ENCODE assay signal across 8 mouse cellular contexts in the genomic region with DNA sequence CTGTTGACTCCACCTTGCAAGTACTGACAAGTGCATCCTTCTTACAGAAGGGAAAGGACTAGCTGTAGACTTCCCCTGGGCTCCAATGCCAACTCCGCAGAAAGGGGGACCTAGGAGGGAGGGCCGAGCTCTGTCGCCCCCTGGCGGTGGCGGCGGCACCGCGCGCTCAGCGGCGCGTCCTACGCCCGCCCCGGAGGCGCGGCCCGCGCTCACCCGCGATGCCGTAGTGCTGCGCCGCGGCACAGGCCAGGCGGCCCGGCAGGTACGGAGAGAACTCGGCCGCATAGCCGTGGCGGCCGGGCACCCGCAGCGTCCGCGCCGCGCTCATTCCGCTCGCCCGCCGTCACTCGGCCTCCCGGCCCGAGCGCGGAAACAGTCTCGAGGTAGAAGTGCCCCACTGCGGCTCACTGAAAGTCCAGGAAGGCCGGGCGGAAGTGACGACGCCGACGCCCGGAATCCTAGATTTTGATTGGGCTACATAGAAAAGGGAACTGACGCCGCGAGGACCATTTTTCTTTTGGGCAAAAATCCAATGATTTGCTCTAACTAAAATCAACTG. TPM values are rescaled to one million over a fixed set of nuclear protein-coding genes. Genes with fewer than 3 reads are reported as not detected.
A peak's percentile ranks its signal among the peaks of the same experiment; 100 is the strongest.
DNase-seq lines count a peak whose midpoint lies in the region; ATAC-seq and TF ChIP-seq lines count a peak whose summit lies in the region.

A gene (minus strand): TSS at position 444 of the 559 bp plus-strand sequence.

- under 1% methylated on average over 48 of the region's 60 CpGs for WGBS in embryonic facial prominence, embryonic 13.5 days
- under 1% methylated on average over 60 of the region's 60 CpGs for WGBS in heart, adult 2 months
- under 1% methylated on average over 58 of the region's 60 CpGs for WGBS in limb, embryonic 13.5 days
- under 1% methylated on average over 58 of the region's 60 CpGs for WGBS in midbrain, postnatal 0 days

- peak within 1 kb of the TSS; percentile 44 for H3K4me2 ChIP-seq in embryonic facial prominence, embryonic 13.5 days
- peak within 1 kb of the TSS; percentile 47 for H3K4me2 ChIP-seq in limb, embryonic 13.5 days (replicated peaks)
- H3K4me2 ChIP-seq in midbrain, postnatal 0 days (ENCODE audit: low read depth, low read length, poor library complexity, severe bottlenecking), result peak within 1 kb of the TSS; percentile 28

- H3K4me3 ChIP-seq in embryonic facial prominence, embryonic 13.5 days, result peak within 1 kb of the TSS; percentile 77
- H3K4me3 ChIP-seq in heart, adult 2 months, result peak within 1 kb of the TSS; percentile 64
- peak within 1 kb of the TSS; percentile 73 for H3K4me3 ChIP-seq in limb, embryonic 13.5 days
- H3K4me3 ChIP-seq in midbrain, postnatal 0 days (ENCODE audit: low read depth, low read length), result peak within 1 kb of the TSS; percentile 68

- TF ChIP-seq POLR2A in heart, adult 2 months (IDR thresholded peaks at IDR 0.05; ENCODE audit: insufficient read depth, low read depth, low read length), result peak; percentile 58

- peak; percentile 82 for DNase-seq in 3134 (ENCODE audit: extremely low read depth, insufficient read length, low spot score)
- peak; percentile 93 for DNase-seq in adrenal gland, postnatal 36 days
- peak; percentile 95 for DNase-seq in heart, adult 2 months
- DNase-seq in kidney, adult 8-10 months, result peak; percentile 93 to 96
- peak; percentile 98 for DNase-seq in midbrain, postnatal 0 days (ENCODE audit: low spot score)
- DNase-seq in spleen, postnatal 14 days (ENCODE audit: low spot score in 2 of 2), result peak; percentile 75 to 84

- H3K27ac ChIP-seq in embryonic facial prominence, embryonic 13.5 days, result peak within 1 kb of the TSS; percentile 97
- peak within 1 kb of the TSS; percentile 98 for H3K27ac ChIP-seq in heart, adult 2 months
- peak within 1 kb of the TSS; percentile 95 for H3K27ac ChIP-seq in limb, embryonic 13.5 days
- H3K27ac ChIP-seq in midbrain, postnatal 0 days (ENCODE audit: low read depth, low read length), result peak within 1 kb of the TSS; percentile 99

- 0 out of 2 replicates have a peak, but pooled peaks cover 5% of the 10 kb centered on the region for H3K27me3 ChIP-seq in embryonic facial prominence, embryonic 13.5 days
- H3K27me3 ChIP-seq in heart, adult 2 months (ENCODE audit: control insufficient read depth, insufficient read depth, low read length), result no peaks in the 10 kb centered on the region
- H3K27me3 ChIP-seq in limb, embryonic 13.5 days, result no peaks in the 10 kb centered on the region
- no peaks in the 10 kb centered on the region for H3K27me3 ChIP-seq in midbrain, postnatal 0 days (ENCODE audit: insufficient read depth, low read length)

- ATAC-seq in embryonic facial prominence, embryonic 13.5 days (ENCODE audit: insufficient number of reproducible peaks, insufficient read depth, low FRiP score, low TSS enrichment, low read depth), result peak; percentile 92
- ATAC-seq in limb, embryonic 13.5 days (ENCODE audit: low FRiP score, low read depth), result peak; percentile 96
- peak; percentile 98 for ATAC-seq in midbrain, postnatal 0 days (ENCODE audit: low FRiP score)

- 0 out of 2 replicates have a peak, but pooled peaks have one; percentile 41 for TF ChIP-seq EP300 in heart, adult 2 months (IDR thresholded peaks at IDR 0.05; ENCODE audit: insufficient read depth, low read depth, low read length)

- no peaks in the 10 kb centered on the region for H3K36me3 ChIP-seq in embryonic facial prominence, embryonic 13.5 days
- H3K36me3 ChIP-seq in heart, adult 2 months (ENCODE audit: control insufficient read depth, insufficient read depth, low read length), result no peaks in the 10 kb centered on the region
- no peaks in the 10 kb centered on the region for H3K36me3 ChIP-seq in limb, embryonic 13.5 days
- no peaks in the 10 kb centered on the region for H3K36me3 ChIP-seq in midbrain, postnatal 0 days (ENCODE audit: insufficient read depth, low read length)

- peak within 1 kb of the TSS; percentile 88 for H3K9ac ChIP-seq in embryonic facial prominence, embryonic 13.5 days
- H3K9ac ChIP-seq in heart, adult 2 months (ENCODE audit: low read depth, low read length), result peak within 1 kb of the TSS; percentile 99
- peak within 1 kb of the TSS; percentile 89 for H3K9ac ChIP-seq in limb, embryonic 13.5 days
- H3K9ac ChIP-seq in midbrain, postnatal 0 days (replicated peaks; ENCODE audit: low read length, poor library complexity, severe bottlenecking), result peak within 1 kb of the TSS; percentile 83

- no peak; the same call in 1 of the 2 replicates for TF ChIP-seq CTCF in heart, adult 2 months (IDR thresholded peaks at IDR 0.05)
- peak; percentile 81 for TF ChIP-seq CTCF in midbrain, postnatal 0 days (IDR thresholded peaks at IDR 0.05)

- no peaks in the 10 kb centered on the region for H3K9me3 ChIP-seq in embryonic facial prominence, embryonic 13.5 days
- no peaks in the 10 kb centered on the region for H3K9me3 ChIP-seq in limb, embryonic 13.5 days
- no peaks in the 10 kb centered on the region for H3K9me3 ChIP-seq in midbrain, postnatal 0 days (ENCODE audit: low read length)

- H3K79me2 ChIP-seq in heart, adult 2 months (replicated peaks; ENCODE audit: control insufficient read depth, insufficient read depth, low read length), result no peaks in the 10 kb centered on the region

- H3K4me1 ChIP-seq in embryonic facial prominence, embryonic 13.5 days, result no peaks in the 10 kb centered on the region
- peaks cover 1% of the 10 kb centered on the region; the same call in 1 of the 2 replicates for H3K4me1 ChIP-seq in heart, adult 2 months (ENCODE audit: control insufficient read depth, insufficient read depth, low read length)
- peaks cover 9% of the 10 kb centered on the region for H3K4me1 ChIP-seq in limb, embryonic 13.5 days
- no peaks in the 10 kb centered on the region for H3K4me1 ChIP-seq in midbrain, postnatal 0 days (ENCODE audit: insufficient read depth, low read length)

- intact Hi-C loops in heart, adult 2 months (cut with DNase I), result loop anchor here (2.0 to 10.0 kb wide), 2 partner anchors 27 to 313 kb away; a partner anchor contains a TSS

RNA-seq across cellular contexts. Expression of the gene that starts here (rescaled TPM):
- total RNA-seq in adrenal gland, postnatal 36 days (2021), result 10 to 100 TPM; 42.7 to 68.8 TPM
- polyA plus RNA-seq in embryonic facial prominence, embryonic 13.5 days (2015; fragmentation: Nextera tagmentation; extraction: Ambion mirVana), result 21.5 and 24.9 TPM in 2 replicates
- 10 to 100 TPM; 32.5 to 32.8 TPM for total RNA-seq in heart, adult 2 months (2021)
- polyA plus RNA-seq in heart, adult 2 months (2012; rRNA removed), result 37.6 and 59.0 TPM in 2 replicates
- 20.9 and 21.7 TPM in 2 replicates for polyA plus RNA-seq in limb, embryonic 13.5 days (2015; fragmentation: Nextera tagmentation; extraction: Ambion mirVana)
- total RNA-seq in midbrain, postnatal 0 days (2014; rRNA removed), result 21.6 and 24.5 TPM in 2 replicates
- polyA plus RNA-seq in midbrain, postnatal 0 days (2015; fragmentation: Nextera tagmentation; extraction: Ambion mirVana), result 39.5 and 40.2 TPM in 2 replicates

Comparison
In these comparisons a context has a peak if more than half of its experiments do, and no peak if none do; other contexts are left out.
1. Peak in every context shown above with its lines: DNase-seq, ATAC-seq, H3K4me3 ChIP-seq and H3K27ac ChIP-seq.